Mouse (Mus musculus) E14TG2a.4 (cell line): ENCODE measurements around the gene Klf3.
A peak's percentile ranks its signal among the peaks of the same experiment; 100 is the strongest.

Experiments used
- H3K27me3 ChIP-seq: 2 replicates; pipeline ENCODE4 v1.6.1; 2014; ENCODE audit warnings: low read length, control low read depth; ENCODE audit not compliant: insufficient read depth
- H3K36me3 ChIP-seq: 2 replicates; pipeline ENCODE4 v1.6.1; 2014; ENCODE audit warnings: low read length, control low read depth; ENCODE audit not compliant: insufficient read depth
- H3K4me1 ChIP-seq: replicated peaks from 2 replicates; pipeline ENCODE4 v1.6.1; 2014; ENCODE audit warnings: low read depth, low read length, control low read depth
- H3K4me3 ChIP-seq: replicated peaks from 2 replicates; pipeline ENCODE4 v1.5.1; 2014; ENCODE audit warnings: mild to moderate bottlenecking, low read length
- H3K9me3 ChIP-seq: 2 replicates; pipeline ENCODE4 v1.6.1; 2014; ENCODE audit warnings: low read length, control low read depth
- CTCF ChIP-seq: conservative IDR thresholded peaks from 2 replicates; pipeline ENCODE4 v1.5.1; 2014; ENCODE audit warnings: low read length
- NANOG ChIP-seq: IDR thresholded peaks from 2 replicates; pipeline ENCODE4 v1.6.1; 2014; ENCODE audit warnings: borderline replicate concordance, low read length, mixed read lengths
- POU5F1 ChIP-seq: IDR thresholded peaks from 2 replicates; pipeline ENCODE4 v1.6.1; 2014; ENCODE audit warnings: low read length, borderline replicate concordance

Gene Klf3

DNA sequence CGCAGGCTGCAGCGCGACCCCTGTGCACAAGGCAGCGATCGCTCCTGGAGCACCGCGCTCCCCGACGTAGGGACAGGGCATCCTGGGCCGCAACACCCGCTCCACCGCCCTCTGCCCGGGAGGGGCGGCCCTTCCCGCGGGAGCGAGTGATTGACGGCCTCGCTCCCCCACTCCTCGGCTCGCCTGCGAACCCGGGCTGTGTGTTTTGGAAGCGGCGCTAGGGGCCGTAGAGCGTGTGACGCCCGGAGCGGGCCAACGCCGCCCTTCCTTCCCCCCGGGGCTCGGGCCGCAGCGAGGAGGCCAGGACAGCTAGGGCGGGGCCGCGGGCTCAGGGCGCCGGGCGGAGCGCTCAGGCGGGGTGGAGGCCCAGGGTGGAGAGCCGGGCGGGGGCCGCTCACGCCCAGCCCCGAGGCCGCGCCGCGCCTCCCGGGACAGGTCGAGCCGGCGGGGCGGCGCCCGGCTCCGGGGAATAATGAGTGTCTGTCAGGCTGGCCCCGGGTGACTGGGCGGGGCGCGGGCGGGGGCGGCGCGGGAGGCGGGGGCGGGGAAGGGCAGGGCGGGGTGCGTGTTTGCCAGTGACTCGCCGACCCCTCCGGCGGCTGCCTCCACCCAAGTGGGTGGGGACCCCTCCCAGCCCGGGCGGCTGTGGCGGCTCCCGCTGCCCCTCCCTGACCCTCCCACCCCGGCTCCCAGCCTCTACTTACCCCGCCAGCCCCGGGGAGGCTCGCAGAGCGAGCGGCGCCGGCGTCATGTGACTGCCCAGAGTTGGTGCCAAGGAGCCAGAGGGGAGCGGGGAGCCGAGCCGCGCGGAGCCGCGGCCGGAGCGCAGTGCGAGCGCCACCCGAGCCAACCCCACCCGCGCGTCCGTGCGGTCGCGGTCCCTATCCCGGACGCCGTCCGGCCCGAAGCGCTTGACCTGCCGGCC is at the start of gene Klf3:
Gene Klf3 (plus strand): TSS at position 594 of the 925 bp plus-strand sequence.
- no peaks in the 10 kb centered on the region for H3K9me3 ChIP-seq
- TF ChIP-seq CTCF = no peak
- TF ChIP-seq POU5F1 = no peak
- TF ChIP-seq NANOG = no peak
- H3K27me3 ChIP-seq = no peaks in the 10 kb centered on the region
- H3K36me3 ChIP-seq = peaks cover 29% of the 10 kb centered on the region
- H3K4me1 ChIP-seq = peaks cover 72% of the 10 kb centered on the region
- peak within 1 kb of the TSS; percentile 93 for H3K4me3 ChIP-seq

DNA sequence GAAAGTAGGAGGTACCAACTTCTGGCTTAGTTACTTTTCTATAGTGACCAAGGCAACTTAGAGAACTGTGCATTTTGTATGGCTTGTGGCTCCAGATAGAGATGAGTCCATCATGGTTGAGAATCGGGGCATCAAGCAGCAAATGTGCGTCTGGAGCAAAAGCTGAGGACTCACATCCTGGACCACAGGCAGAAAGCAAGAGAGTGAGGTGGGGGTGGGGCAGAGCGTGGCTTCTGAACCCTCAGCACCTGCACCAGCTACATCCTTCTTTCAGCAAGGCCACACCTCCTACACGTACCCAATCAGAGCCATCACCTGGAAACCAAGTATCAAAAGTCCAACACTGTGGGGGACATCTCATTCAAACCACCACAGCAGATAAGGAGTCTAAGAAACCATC is 40.9 kb upstream of the Klf3 start:
- Histone ChIP-seq H3K4me1 (peaks cover 12% of the 10 kb centered on the region), H3K4me3 (no peak overlapping the region), H3K9me3 (peaks cover 16% of the 10 kb centered on the region), H3K36me3 (no peaks in the 10 kb centered on the region), H3K27me3 (no peaks in the 10 kb centered on the region)
- TF ChIP-seq CTCF = no peak
- no peak for TF ChIP-seq POU5F1
- TF ChIP-seq NANOG = no peak

GRCm38 (mm10) chr5:64764452-64764851 is 38.7 kb upstream of the Klf3 start:
- H3K4me1 ChIP-seq = peaks cover 12% of the 10 kb centered on the region
- H3K27me3 ChIP-seq = no peaks in the 10 kb centered on the region
- H3K9me3 ChIP-seq = peaks cover 19% of the 10 kb centered on the region
- H3K36me3 ChIP-seq = no peaks in the 10 kb centered on the region
- TF ChIP-seq POU5F1 (no peak), NANOG (peak; percentile 71; the same call in 1 of the 2 replicates)
- H3K4me3 ChIP-seq = no peak overlapping the region

DNA sequence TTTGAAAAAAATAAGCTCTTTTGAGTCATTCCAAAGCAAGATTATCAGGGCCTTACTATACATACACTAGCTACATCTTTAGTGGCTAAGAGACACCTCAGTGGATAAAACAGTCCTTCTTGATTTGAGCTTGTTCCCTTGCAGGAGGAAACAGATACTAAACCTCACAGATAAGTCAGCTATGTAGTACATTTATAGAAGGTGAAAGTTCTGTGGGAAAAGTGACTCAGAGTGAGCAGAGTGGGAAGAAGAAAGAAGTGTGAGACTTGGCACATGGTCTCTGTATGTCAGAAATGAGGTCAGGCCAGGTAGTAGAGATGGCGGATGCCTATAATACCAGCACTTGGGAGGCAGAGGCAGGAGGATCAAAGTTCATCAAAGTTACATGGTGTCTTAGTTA is 37.4 kb upstream of the Klf3 start:
- H3K27me3 ChIP-seq = no peaks in the 10 kb centered on the region
- peaks cover 19% of the 10 kb centered on the region for H3K9me3 ChIP-seq
- TF ChIP-seq NANOG (no peak), CTCF (no peak), POU5F1 (no peak)
- no peak overlapping the region for H3K4me3 ChIP-seq
- H3K36me3 ChIP-seq = no peaks in the 10 kb centered on the region
- H3K4me1 ChIP-seq = peaks cover 12% of the 10 kb centered on the region

DNA sequence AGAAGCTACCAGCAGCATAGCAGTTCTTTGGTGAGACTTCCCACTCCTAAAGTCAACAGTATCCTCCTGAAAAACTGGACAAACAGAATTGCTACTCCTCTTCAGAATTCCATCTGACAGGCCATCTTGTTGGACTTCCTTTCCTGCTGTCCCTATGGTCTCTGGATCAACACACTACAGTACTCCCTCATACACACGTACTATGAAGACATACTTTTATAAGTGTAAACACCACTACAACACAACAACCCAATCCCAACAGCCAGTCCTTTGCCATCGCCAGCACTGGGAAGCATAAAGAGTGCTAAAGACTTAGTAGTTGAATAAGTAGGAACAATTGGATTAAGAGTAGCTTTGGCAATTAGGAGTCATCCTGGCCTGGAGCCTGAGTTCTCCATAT is 36.6 kb upstream of the Klf3 start:
- Histone ChIP-seq H3K27me3 (no peaks in the 10 kb centered on the region), H3K36me3 (no peaks in the 10 kb centered on the region), H3K4me3 (no peak overlapping the region), H3K4me1 (peaks cover 12% of the 10 kb centered on the region), H3K9me3 (peaks cover 19% of the 10 kb centered on the region)
- TF ChIP-seq NANOG (no peak), CTCF (no peak), POU5F1 (no peak)

GRCm38 (mm10) chr5:64771619-64772018 is 31.6 kb upstream of the Klf3 start:
- Histone ChIP-seq H3K4me1 (no peaks in the 10 kb centered on the region), H3K4me3 (no peak overlapping the region), H3K36me3 (no peaks in the 10 kb centered on the region), H3K27me3 (no peaks in the 10 kb centered on the region), H3K9me3 (peaks cover 5% of the 10 kb centered on the region; the same call in 1 of the 2 replicates)
- TF ChIP-seq POU5F1 = no peak
- TF ChIP-seq NANOG = no peak
- TF ChIP-seq CTCF = no peak

DNA sequence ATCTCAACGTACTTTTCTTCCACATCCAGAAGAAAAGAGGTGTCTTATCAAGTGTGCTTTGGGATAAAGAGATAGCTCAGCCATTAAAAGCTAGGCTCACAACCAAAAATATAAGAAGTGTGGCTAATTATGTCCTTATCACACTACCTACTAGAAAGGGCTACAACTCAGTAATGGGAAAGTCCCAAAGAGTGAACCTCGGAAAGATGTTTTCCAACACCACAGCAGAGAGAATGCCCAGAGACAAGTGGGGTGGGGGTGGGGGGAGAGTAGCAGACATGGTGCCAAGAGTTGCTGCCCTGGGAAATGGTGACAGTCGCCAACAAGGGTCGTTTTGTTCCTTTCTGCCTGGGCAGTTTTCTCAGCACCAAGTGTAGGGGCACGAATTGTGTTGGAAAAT is 25.0 kb upstream of the Klf3 start:
- no peak overlapping the region for H3K4me3 ChIP-seq
- H3K9me3 ChIP-seq = no peaks in the 10 kb centered on the region
- TF ChIP-seq NANOG (no peak), CTCF (no peak), POU5F1 (no peak)
- no peaks in the 10 kb centered on the region for H3K36me3 ChIP-seq
- no peaks in the 10 kb centered on the region for H3K27me3 ChIP-seq
- peaks cover 18% of the 10 kb centered on the region for H3K4me1 ChIP-seq

GRCm38 (mm10) chr5:64779285-64779684 is 23.9 kb upstream of the Klf3 start:
- H3K9me3 ChIP-seq = no peaks in the 10 kb centered on the region
- no peaks in the 10 kb centered on the region for H3K27me3 ChIP-seq
- H3K4me3 ChIP-seq = no peak overlapping the region
- peaks cover 18% of the 10 kb centered on the region for H3K4me1 ChIP-seq
- H3K36me3 ChIP-seq = no peaks in the 10 kb centered on the region
- TF ChIP-seq NANOG = no peak
- no peak for TF ChIP-seq CTCF
- no peak for TF ChIP-seq POU5F1
